Mouse (Mus musculus): Measurements from ENCODE around the gene Adamtsl1.

The Adamtsl1 gene

GRCm38 (mm10) chr4:85922741-85923140, 408.8 kb downstream of the Adamtsl1 start:
- no peak for DNase-seq (ENCODE audit: low spot score)

DNA sequence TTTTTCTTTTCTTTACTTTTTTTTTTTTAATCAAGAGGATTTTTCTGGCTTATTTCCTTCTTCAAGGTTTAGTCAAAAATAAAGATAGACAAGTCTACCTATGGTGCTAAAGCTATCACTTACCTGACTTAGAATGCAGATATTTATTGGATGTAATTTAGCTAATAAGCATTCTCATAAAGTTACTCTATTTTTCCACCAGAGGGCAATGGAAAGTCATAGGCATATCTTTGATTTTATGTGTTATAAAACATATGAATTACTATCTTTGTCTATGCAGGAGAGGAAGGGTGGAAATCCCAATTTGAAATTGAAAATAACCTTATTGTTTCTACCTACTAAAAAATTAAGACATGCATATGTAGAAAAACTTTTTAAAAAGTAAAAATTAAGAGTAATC, 418.2 kb downstream of the Adamtsl1 start:
- no peak for DNase-seq (ENCODE audit: low spot score)

- DNase-seq (ENCODE audit: low spot score), result no peak
Measured at GRCm38 (mm10) chr4:85939460-85939859, 425.5 kb downstream of the Adamtsl1 start.

DNA sequence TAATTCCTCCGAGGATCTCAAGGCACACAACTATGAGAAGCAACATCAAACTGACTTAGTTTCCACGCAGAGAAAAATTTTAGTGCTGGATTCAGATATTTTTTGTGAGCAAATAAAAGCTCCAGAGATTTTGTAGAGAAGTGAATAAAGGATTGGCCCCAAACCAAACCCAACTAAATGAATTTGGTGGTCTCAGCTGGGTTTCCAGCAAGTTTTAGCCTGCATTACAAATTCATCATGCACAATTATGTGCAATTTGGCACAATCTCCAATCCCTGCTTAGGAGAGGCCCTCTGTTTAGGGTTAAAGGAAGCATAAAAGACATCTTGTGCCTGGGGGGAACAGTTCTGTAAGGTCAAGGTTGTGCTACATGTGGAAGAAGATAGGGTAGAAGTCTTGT, 427.9 kb downstream of the Adamtsl1 start:
- no peak for DNase-seq (ENCODE audit: low spot score)

DNA sequence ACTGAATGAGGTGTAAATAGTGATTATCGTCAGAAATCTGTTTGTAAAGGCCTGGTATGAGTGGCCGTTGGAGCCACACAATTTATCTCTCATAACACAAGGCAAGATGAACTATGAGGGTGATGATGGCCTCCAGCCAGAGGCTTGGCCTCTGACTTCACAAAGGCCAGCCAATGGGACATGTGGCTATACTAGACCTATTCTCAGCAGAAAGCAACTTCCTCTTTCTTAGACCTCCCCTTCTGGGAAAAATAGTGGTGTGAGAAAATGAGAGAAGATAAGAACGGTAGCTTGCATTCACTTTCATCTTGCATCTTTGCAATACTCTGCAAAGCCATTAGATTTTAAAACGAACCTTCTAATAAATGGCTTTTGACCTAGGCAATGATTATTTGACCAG, 439.6 kb downstream of the Adamtsl1 start:
- DNase-seq (ENCODE audit: low spot score), result no peak

DNA sequence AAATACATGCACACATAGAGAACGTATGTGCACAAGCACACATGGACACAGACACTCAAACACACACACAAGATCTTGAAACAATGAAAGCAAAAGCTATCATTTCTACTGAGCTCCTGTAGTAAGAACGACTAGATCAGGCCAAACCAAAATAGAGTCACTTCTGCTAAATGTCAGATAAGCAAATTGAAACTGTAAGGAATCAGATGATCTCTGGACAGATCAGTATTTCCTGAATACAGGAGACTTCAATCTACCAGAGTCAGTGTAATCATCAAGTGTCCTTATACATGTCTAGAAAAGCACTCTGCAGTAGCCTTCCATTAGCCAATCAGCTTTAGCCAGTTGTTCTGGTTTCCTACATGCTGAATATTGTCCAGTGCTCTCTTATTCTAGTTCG, 441.4 kb downstream of the Adamtsl1 start:
- no peak for DNase-seq (ENCODE audit: low spot score)

DNA sequence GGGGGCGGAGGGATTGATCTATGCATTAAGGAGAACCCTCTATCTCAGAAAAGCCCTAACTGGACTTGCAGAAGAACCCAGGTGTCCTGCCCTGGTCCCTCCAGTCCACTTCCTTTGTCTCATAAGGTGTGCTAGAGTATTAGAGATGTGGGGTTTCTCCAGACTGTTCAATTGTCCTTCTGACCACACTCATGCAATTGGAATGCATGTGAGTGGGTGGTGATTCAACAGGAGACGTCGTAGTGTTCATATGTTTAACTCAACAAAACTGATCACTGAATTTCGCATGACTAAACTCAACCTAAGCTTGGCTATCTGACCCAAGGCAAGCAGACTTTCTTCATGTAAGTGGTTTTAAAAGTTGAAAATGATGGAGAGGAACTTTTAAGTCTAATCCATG, 443.3 kb downstream of the Adamtsl1 start:
- no peak for DNase-seq (ENCODE audit: low spot score)

DNA sequence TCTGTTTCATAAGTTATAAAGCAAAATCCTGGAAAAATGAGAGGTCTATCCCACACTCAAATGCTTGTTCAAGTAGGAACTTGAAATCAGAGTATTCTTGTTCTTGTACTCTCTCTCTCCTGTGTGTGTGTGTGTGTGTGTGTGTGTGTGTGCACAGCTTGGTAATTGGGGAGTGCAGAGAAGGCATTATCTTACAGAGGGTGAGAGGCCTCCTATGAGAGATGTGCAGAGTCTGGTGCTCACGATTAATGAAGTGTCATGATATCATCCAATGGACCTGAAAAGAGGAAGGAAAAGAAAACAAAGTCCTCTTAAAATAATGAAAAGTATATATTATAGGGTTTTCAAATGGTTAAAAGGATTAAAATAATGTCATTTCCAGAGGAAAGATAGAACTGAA, 443.9 kb downstream of the Adamtsl1 start:
- no peak for DNase-seq (ENCODE audit: low spot score)

GRCm38 (mm10) chr4:85959019-85959418, 445.0 kb downstream of the Adamtsl1 start:
- no peak for DNase-seq (ENCODE audit: low spot score)

DNA sequence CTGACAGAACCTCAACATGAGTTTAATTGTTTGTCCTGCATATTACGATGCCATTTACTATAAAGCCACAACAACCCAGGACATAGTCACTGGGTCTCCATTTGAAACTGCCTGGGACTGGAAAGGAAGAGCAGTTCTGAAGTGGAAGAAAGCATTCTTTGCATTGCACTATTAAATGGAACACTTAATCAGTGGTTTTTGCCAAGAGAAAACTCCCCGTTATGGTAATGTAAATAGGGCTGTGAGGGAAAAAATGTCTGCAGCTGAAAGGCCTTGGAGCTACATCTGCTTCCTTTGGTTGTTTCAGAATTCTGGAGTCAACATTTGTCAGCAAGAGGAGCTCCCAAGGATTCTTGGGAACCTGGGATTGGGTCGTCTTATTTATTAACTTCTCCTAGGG, 462.2 kb downstream of the Adamtsl1 start:
- DNase-seq (ENCODE audit: low spot score), result no peak

- no peak for DNase-seq (ENCODE audit: low spot score)
Measured at GRCm38 (mm10) chr4:85979206-85979605, 465.2 kb downstream of the Adamtsl1 start.

GRCm38 (mm10) chr4:86006596-86006995, 492.6 kb downstream of the Adamtsl1 start:
- DNase-seq (ENCODE audit: low spot score), result no peak

DNA sequence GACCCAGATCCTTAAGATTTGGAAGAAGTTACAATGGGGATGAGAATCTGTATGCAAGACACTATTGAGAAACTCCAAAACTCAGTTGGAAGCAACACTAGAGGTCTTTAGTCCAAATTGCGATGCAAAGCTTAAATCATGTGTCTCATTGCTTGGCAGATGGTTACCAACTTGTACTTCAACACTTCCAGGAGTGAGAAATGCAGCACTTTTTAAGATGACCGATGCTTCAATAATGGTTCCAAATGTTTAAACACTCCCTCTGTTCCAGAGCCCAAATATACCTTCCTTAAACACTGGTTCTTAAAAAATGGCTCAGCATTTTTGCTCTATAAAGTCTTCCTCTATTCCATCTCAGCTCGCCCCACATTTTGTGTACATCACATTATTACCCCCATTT, 499.7 kb downstream of the Adamtsl1 start:
- no peak for DNase-seq (ENCODE audit: low spot score)

- DNase-seq (ENCODE audit: low spot score), result no peak
Measured at GRCm38 (mm10) chr4:86018928-86019327, 505.0 kb downstream of the Adamtsl1 start.

- DNase-seq (ENCODE audit: low spot score), result no peak
Measured at GRCm38 (mm10) chr4:86019586-86019985, 505.6 kb downstream of the Adamtsl1 start.

DNA sequence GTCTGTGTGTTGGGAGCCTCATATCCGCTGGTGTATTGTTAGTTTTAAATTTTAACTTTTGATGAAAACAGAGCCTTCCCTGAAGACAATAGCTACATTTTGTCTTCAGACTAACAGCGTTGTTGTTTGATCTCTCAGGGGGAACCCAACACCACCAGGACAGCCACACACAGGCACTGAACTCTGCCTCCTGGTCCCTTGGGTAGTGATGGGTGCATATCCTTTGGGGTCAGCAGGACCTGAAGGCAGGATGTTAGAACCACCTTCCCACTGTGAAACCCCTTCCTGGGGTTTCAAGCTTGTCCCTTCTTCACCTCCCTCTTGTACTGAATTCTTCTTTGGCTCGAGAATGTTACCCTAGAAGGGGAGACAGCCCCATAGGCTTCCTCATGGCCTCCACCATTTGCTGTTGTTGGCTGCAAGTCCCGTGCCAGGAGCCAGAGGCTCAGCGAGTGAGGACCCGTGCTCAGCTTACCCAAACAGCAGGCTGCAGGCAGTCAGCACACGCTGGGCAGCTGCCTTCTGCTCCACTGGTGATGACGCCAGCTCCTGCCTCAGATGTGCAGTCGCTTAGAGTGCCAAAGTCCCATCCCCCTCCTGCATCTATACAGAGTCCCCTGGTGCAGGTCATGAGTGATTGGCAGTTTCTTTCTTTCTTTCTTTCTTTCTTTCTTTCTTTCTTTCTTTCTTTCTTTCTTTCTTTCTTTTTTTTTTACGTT, 506.6 kb downstream of the Adamtsl1 start:
- DNase-seq (ENCODE audit: low spot score), result no peak

DNA sequence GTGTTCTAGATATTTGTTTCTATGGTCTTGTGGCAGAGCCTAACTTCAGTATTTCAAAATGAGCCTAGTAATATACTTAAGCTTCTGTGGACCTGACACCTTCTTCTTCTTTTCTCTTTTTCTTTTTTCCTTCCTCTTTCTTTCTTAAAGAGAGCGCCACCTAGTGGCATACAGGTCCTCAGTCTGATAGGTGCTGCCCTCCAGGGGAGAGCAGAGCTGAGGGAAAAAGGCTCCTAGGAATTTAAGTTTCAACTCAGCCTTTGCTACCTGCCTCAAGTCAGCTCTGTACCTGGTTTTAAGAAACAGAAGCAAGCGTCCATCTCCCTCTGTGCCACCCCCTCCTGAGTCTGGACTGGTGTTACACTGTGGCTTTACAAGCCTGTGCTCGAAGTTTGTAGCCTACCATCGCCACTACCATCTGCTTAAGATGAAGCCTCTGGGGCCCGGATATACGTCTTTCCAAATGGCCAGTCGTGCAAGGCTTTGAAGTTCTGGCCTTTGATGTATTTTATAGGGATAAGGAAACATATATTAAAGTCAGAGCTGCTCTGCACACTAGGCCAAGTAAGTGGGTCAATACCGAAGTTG, 510.7 kb downstream of the Adamtsl1 start:
- DNase-seq (ENCODE audit: low spot score), result peak; percentile 29

DNA sequence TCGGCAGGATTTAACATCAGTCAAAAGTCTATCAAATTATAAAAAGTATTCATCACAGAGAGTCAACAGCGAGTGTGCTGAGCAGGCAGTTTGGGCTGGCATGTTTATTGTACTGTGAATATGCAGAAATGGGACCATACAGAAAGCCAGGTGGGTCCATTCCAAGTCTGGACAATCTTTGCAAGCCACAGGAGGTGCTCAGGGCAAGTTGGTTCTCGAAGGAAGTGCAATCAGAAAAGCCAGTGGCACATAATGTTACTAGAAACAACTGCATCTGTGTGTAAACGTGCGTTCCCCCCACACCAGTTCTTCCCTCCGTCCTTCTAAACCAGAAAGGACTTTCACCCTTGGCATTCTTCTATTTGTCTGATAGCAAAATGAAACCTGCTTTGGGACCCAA, 515.5 kb downstream of the Adamtsl1 start:
- DNase-seq (ENCODE audit: low spot score), result no peak

GRCm38 (mm10) chr4:86030208-86030607, 516.2 kb downstream of the Adamtsl1 start:
- no peak for DNase-seq (ENCODE audit: low spot score)

DNA sequence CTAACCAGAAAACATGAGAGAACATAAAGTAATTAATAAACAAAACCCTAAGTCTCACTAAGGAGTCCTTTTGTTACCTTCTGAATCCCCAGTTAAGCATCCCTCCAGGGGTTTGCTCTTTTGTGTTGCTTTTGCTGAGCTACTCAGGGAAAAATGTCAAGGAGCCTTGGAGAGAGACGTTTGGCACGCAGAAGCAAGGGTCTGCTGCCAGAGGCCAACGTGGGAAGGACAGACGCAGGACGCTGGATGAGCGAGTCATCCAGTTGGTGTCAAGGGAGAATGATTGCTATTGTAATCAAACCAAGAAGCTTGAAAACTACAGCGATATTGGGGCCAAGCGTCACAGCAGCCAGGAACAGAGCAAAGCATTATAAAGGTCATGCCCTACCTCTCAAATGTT, 517.1 kb downstream of the Adamtsl1 start:
- no peak for DNase-seq (ENCODE audit: low spot score)

DNA sequence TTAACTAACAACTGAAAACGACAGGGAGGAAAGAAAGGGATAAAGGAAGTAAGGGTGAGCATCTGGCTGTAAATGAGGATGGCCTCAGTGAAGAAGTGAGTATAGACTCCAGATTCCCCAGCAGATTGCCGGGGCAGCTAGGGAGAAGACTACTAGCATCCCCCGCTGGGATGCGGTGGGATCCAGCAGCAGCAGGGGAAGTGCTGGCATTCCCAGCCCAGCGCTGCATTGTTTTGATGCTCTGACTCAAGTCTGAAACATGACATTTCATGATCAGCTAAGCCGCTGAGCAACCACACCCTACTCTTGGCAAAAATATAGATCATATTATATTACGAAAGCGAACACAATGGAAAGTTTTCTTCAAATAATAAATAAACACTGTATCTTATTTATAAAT, 526.9 kb downstream of the Adamtsl1 start:
- no peak for DNase-seq (ENCODE audit: low spot score)

DNA sequence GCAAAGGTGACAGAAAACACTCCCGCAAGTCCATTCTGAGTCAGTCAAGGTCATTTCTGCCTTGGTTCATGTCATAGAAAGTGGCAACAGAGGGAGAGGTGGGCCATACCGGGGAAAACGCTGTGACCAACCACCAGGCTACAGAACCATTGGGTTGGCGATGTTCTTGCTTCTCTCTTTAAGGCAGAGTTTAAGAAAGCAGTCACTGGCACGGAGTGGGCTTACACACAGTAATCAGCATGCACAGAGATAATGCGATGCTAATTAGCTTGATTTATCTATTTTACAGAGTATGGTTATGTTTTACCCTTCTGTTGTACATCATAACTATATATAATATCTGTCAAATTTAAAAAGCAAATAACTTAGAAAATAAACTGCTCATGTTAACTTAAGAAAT, 531.5 kb downstream of the Adamtsl1 start:
- no peak for DNase-seq (ENCODE audit: low spot score)

- DNase-seq (ENCODE audit: low spot score), result no peak
Measured at GRCm38 (mm10) chr4:86045876-86046275, 531.9 kb downstream of the Adamtsl1 start.

- DNase-seq (ENCODE audit: low spot score), result no peak
Measured at GRCm38 (mm10) chr4:86046881-86047280, 532.9 kb downstream of the Adamtsl1 start.
